Comparison of ENCODE assay signal across 9 mouse cellular contexts in the genomic region with DNA sequence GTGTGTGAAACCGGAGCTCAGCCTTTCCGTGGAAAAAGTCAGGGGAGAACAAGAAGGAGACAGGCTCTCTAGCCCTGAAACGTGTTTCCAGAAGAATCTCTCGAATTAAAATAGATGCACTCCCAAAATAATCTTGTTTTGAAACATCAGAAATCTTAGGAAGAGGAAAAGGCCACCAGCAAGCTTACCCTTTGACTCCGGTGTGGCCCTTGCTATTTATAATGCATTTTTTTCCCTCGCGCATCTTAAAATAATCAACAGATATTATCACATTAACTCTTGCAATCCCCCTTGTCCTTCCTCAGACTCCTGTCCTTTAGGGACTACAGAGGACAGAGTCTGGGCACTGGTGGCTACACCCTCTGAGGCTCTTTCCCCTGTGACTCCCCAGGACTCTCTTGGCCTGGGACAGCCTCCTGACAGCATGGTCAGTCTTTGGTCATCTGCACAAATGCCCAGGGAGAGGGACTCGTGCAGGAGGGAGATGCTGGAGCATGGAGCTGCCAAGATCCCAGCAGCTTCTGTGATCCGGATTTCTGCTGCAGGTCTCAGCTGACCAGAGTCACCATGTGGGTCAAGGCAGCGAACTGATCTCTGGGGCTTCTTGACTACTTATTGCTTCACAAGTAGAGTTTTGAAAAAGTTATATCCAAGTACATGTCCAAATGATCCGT.
DNase-seq lines count a peak whose midpoint lies in the region; ATAC-seq lines count a peak whose summit lies in the region.
"Had no signal": no experiment of that assay in that cellular context is flagged by ENCODE, and none has a peak within 500 bp of the region (broad histone marks: within the 10 kb centered on the region; RNA-seq: fewer than 3 reads in every experiment).

No protein-coding gene starts in this region.

- no peaks in the 10 kb centered on the region for H3K27me3 ChIP-seq in kidney, embryonic 14.5 days (ENCODE audit: control insufficient read depth, insufficient read depth, low read length)
- peaks cover 19% of the 10 kb centered on the region; the same call in 1 of the 2 replicates for H3K27me3 ChIP-seq in forebrain, embryonic 12.5 days
- H3K27me3 ChIP-seq in hindbrain, embryonic 16.5 days (replicated peaks; ENCODE audit: control insufficient read depth, insufficient read depth, low read length), result no peaks in the 10 kb centered on the region
- no peaks in the 10 kb centered on the region for H3K27me3 ChIP-seq in midbrain, embryonic 16.5 days (ENCODE audit: control insufficient read depth, insufficient read depth, low read depth, low read length)

- ATAC-seq in kidney, embryonic 14.5 days (ENCODE audit: low FRiP score, low TSS enrichment), result no peak
- ATAC-seq in forebrain, embryonic 12.5 days (ENCODE audit: low FRiP score), result no peak
- ATAC-seq in hindbrain, embryonic 16.5 days, result no peak
- ATAC-seq in midbrain, embryonic 16.5 days, result no peak

- 60% methylated on average over 11 of the region's 11 CpGs for WGBS in kidney, embryonic 14.5 days
- WGBS in forebrain, embryonic 12.5 days, result 47% methylated on average over 11 of the region's 11 CpGs
- WGBS in hindbrain, embryonic 16.5 days, result 48% methylated on average over 11 of the region's 11 CpGs
- WGBS in midbrain, embryonic 16.5 days, result 46% methylated on average over 11 of the region's 11 CpGs

- H3K27ac ChIP-seq in kidney, embryonic 14.5 days (ENCODE audit: low read depth, low read length), result no peak overlapping the region
- H3K27ac ChIP-seq in forebrain, embryonic 12.5 days, result peak overlapping the region; percentile 86
- 0 out of 2 replicates have a peak overlapping the region, but pooled peaks have one; percentile 54 for H3K27ac ChIP-seq in hindbrain, embryonic 16.5 days (ENCODE audit: low read depth, low read length)
- peak overlapping the region; percentile 84 for H3K27ac ChIP-seq in midbrain, embryonic 16.5 days (ENCODE audit: low read length)

- H3K4me1 ChIP-seq in kidney, embryonic 14.5 days (ENCODE audit: control insufficient read depth, insufficient read depth, low read length), result peaks cover 15% of the 10 kb centered on the region
- peaks cover 26% of the 10 kb centered on the region for H3K4me1 ChIP-seq in forebrain, embryonic 12.5 days
- H3K4me1 ChIP-seq in hindbrain, embryonic 16.5 days (ENCODE audit: control insufficient read depth, insufficient read depth, low read depth, low read length), result peaks cover 16% of the 10 kb centered on the region
- peaks cover 23% of the 10 kb centered on the region for H3K4me1 ChIP-seq in midbrain, embryonic 16.5 days (ENCODE audit: control insufficient read depth, insufficient read depth, low read length)

- no peaks in the 10 kb centered on the region for H3K36me3 ChIP-seq in kidney, embryonic 14.5 days (ENCODE audit: control insufficient read depth, insufficient read depth, low read length)
- H3K36me3 ChIP-seq in forebrain, embryonic 12.5 days (replicated peaks), result no peaks in the 10 kb centered on the region
- H3K36me3 ChIP-seq in hindbrain, embryonic 16.5 days (ENCODE audit: control insufficient read depth, insufficient read depth, low read length), result no peaks in the 10 kb centered on the region
- H3K36me3 ChIP-seq in midbrain, embryonic 16.5 days (ENCODE audit: control insufficient read depth, insufficient read depth, low read length), result no peaks in the 10 kb centered on the region

- H3K9me3 ChIP-seq in kidney, embryonic 14.5 days (ENCODE audit: control insufficient read depth, low read length), result no peaks in the 10 kb centered on the region
- no peaks in the 10 kb centered on the region for H3K9me3 ChIP-seq in forebrain, embryonic 12.5 days
- H3K9me3 ChIP-seq in hindbrain, embryonic 16.5 days (ENCODE audit: control insufficient read depth, low read length), result no peaks in the 10 kb centered on the region
- no peaks in the 10 kb centered on the region for H3K9me3 ChIP-seq in midbrain, embryonic 16.5 days (replicated peaks; ENCODE audit: control insufficient read depth, low read length, poor library complexity, severe bottlenecking)

- no peak overlapping the region for H3K9ac ChIP-seq in kidney, embryonic 14.5 days (ENCODE audit: low read depth, low read length)
- H3K9ac ChIP-seq in forebrain, embryonic 12.5 days, result peak overlapping the region; percentile 38; the same call in 1 of the 2 replicates
- H3K9ac ChIP-seq in hindbrain, embryonic 16.5 days (ENCODE audit: low read depth, low read length), result peak overlapping the region; percentile 35; the same call in 1 of the 2 replicates
- H3K9ac ChIP-seq in midbrain, embryonic 16.5 days (ENCODE audit: low read depth, low read length), result peak overlapping the region; percentile 48

- H3K4me2 ChIP-seq in kidney, embryonic 14.5 days (replicated peaks; ENCODE audit: low read depth, low read length), result peak overlapping the region; percentile 10; the same call in 1 of the 2 replicates
- peak overlapping the region; percentile 46 for H3K4me2 ChIP-seq in forebrain, embryonic 12.5 days
- H3K4me2 ChIP-seq in hindbrain, embryonic 16.5 days (ENCODE audit: low read length), result peak overlapping the region; percentile 39
- peak overlapping the region; percentile 41 for H3K4me2 ChIP-seq in midbrain, embryonic 16.5 days (ENCODE audit: low read length)

- H3K4me3 ChIP-seq in kidney, embryonic 14.5 days (ENCODE audit: low read length), result no peak overlapping the region
- H3K4me3 ChIP-seq in forebrain, embryonic 12.5 days (replicated peaks), result no peak overlapping the region
- no peak overlapping the region for H3K4me3 ChIP-seq in hindbrain, embryonic 16.5 days (ENCODE audit: low read length)
- no peak overlapping the region for H3K4me3 ChIP-seq in midbrain, embryonic 16.5 days (ENCODE audit: low read depth, low read length)

- intact Hi-C loops in left cerebral cortex, postnatal 4 days (cut with DNase I), result no loop called here
- intact Hi-C loops in left cerebral cortex, postnatal 10 days (cut with DNase I), result no loop called here

- DNase-seq in kidney, adult 18-20 months, result no peak
- no peak for DNase-seq in left cerebral cortex, postnatal 4 days
- DNase-seq in left cerebral cortex, postnatal 10 days (ENCODE audit: extremely low spot score in 1 of 2, low spot score in 2 of 2), result no peak
- DNase-seq: cerebellum, adult 8-10 months; thymus, adult 2 months had no signal
